Mouse (Mus musculus): ENCODE measurements at regions not wholly inside any gene's neighbourhood (a gene's known extent, or its start where the extent isn't known, plus 50 kb on each side); places are given as distances from the start of the nearest gene placed in this dataset.

- TF ChIP-seq CTCF (IDR thresholded peaks at IDR 0.05; ENCODE audit: low read depth, low read length) (no peak), POLR2A (IDR thresholded peaks at IDR 0.05; ENCODE audit: insufficient read depth, low read length) (no peak)
- Histone ChIP-seq H3K4me3 (ENCODE audit: low read depth, low read length) (no peak overlapping the region), H3K4me1 (ENCODE audit: control insufficient read depth, insufficient read depth, low read length) (no peaks in the 10 kb centered on the region), H3K27ac (ENCODE audit: insufficient read depth, low read length) (no peak overlapping the region), H3K36me3 (ENCODE audit: control insufficient read depth, insufficient read depth, low read length, poor library complexity, severe bottlenecking) (no peaks in the 10 kb centered on the region), H3K9me3 (replicated peaks; ENCODE audit: control insufficient read depth, insufficient read depth, low read length, poor library complexity, severe bottlenecking) (no peaks in the 10 kb centered on the region), H3K9ac (ENCODE audit: low read depth, poor library complexity, severe bottlenecking) (no peak overlapping the region), H3K27me3 (ENCODE audit: control insufficient read depth, insufficient read depth, low read length, poor library complexity, severe bottlenecking) (no peaks in the 10 kb centered on the region; the same call in 1 of the 2 replicates)
Measured at GRCm38 (mm10) chr12:25784401-25784800, 630.7 kb downstream of the Rnf144a start.

GRCm38 (mm10) chr12:25782972-25783717 is 631.9 kb downstream of the Rnf144a start:
- H3K36me3 ChIP-seq (ENCODE audit: control insufficient read depth, insufficient read depth, low read length, poor library complexity, severe bottlenecking) = no peaks in the 10 kb centered on the region
- H3K9me3 ChIP-seq (replicated peaks; ENCODE audit: control insufficient read depth, insufficient read depth, low read length, poor library complexity, severe bottlenecking) = peaks cover 7% of the 10 kb centered on the region; the same call in 1 of the 2 replicates
- H3K4me3 ChIP-seq (ENCODE audit: low read depth, low read length) = no peak overlapping the region
- no peak overlapping the region for H3K9ac ChIP-seq (ENCODE audit: low read depth, poor library complexity, severe bottlenecking)
- no peaks in the 10 kb centered on the region for H3K4me1 ChIP-seq (ENCODE audit: control insufficient read depth, insufficient read depth, low read length)
- no peak overlapping the region for H3K27ac ChIP-seq (ENCODE audit: insufficient read depth, low read length)
- TF ChIP-seq EP300 (IDR thresholded peaks at IDR 0.05; ENCODE audit: insufficient read depth, low read depth, low read length) (no peak), POLR2A (IDR thresholded peaks at IDR 0.05; ENCODE audit: insufficient read depth, low read length) (no peak), CTCF (IDR thresholded peaks at IDR 0.05; ENCODE audit: low read depth, low read length) (no peak)
- H3K27me3 ChIP-seq (ENCODE audit: control insufficient read depth, insufficient read depth, low read length, poor library complexity, severe bottlenecking) = no peaks in the 10 kb centered on the region; the same call in 1 of the 2 replicates

GRCm38 (mm10) chr12:25771856-25772255 is 643.2 kb downstream of the Rnf144a start:
- no peaks in the 10 kb centered on the region for H3K9me3 ChIP-seq (replicated peaks; ENCODE audit: control insufficient read depth, insufficient read depth, low read length, poor library complexity, severe bottlenecking)
- no peaks in the 10 kb centered on the region for H3K36me3 ChIP-seq (ENCODE audit: control insufficient read depth, insufficient read depth, low read length, poor library complexity, severe bottlenecking)
- TF ChIP-seq CTCF (IDR thresholded peaks at IDR 0.05; ENCODE audit: low read depth, low read length) (no peak), POLR2A (IDR thresholded peaks at IDR 0.05; ENCODE audit: insufficient read depth, low read length) (no peak), EP300 (IDR thresholded peaks at IDR 0.05; ENCODE audit: insufficient read depth, low read depth, low read length) (no peak)
- no peak overlapping the region for H3K27ac ChIP-seq (ENCODE audit: insufficient read depth, low read length)
- no peak overlapping the region for H3K4me3 ChIP-seq (ENCODE audit: low read depth, low read length)
- H3K4me1 ChIP-seq (ENCODE audit: control insufficient read depth, insufficient read depth, low read length) = no peaks in the 10 kb centered on the region
- H3K9ac ChIP-seq (ENCODE audit: low read depth, poor library complexity, severe bottlenecking) = no peak overlapping the region
- no peaks in the 10 kb centered on the region for H3K27me3 ChIP-seq (ENCODE audit: control insufficient read depth, insufficient read depth, low read length, poor library complexity, severe bottlenecking)

- no peak overlapping the region for H3K4me3 ChIP-seq (ENCODE audit: low read depth, low read length)
- no peaks in the 10 kb centered on the region for H3K27me3 ChIP-seq (ENCODE audit: control insufficient read depth, insufficient read depth, low read length, poor library complexity, severe bottlenecking)
- no peak overlapping the region for H3K9ac ChIP-seq (ENCODE audit: low read depth, poor library complexity, severe bottlenecking)
- no peaks in the 10 kb centered on the region for H3K4me1 ChIP-seq (ENCODE audit: control insufficient read depth, insufficient read depth, low read length)
- H3K36me3 ChIP-seq (ENCODE audit: control insufficient read depth, insufficient read depth, low read length, poor library complexity, severe bottlenecking) = no peaks in the 10 kb centered on the region
- no peak for TF ChIP-seq EP300 (IDR thresholded peaks at IDR 0.05; ENCODE audit: insufficient read depth, low read depth, low read length)
- no peak for TF ChIP-seq POLR2A (IDR thresholded peaks at IDR 0.05; ENCODE audit: insufficient read depth, low read length)
- TF ChIP-seq CTCF (IDR thresholded peaks at IDR 0.05; ENCODE audit: low read depth, low read length) = no peak
- no peak overlapping the region for H3K27ac ChIP-seq (ENCODE audit: insufficient read depth, low read length)
- no peaks in the 10 kb centered on the region for H3K9me3 ChIP-seq (replicated peaks; ENCODE audit: control insufficient read depth, insufficient read depth, low read length, poor library complexity, severe bottlenecking)
Measured at GRCm38 (mm10) chr12:25768644-25769043, 646.4 kb downstream of the Rnf144a start.

- no peak overlapping the region for H3K27ac ChIP-seq (ENCODE audit: insufficient read depth, low read length)
- H3K4me1 ChIP-seq (ENCODE audit: control insufficient read depth, insufficient read depth, low read length) = no peaks in the 10 kb centered on the region
- no peak for TF ChIP-seq CTCF (IDR thresholded peaks at IDR 0.05; ENCODE audit: low read depth, low read length)
- TF ChIP-seq EP300 (IDR thresholded peaks at IDR 0.05; ENCODE audit: insufficient read depth, low read depth, low read length) = no peak
- no peak for TF ChIP-seq POLR2A (IDR thresholded peaks at IDR 0.05; ENCODE audit: insufficient read depth, low read length)
- H3K9me3 ChIP-seq (replicated peaks; ENCODE audit: control insufficient read depth, insufficient read depth, low read length, poor library complexity, severe bottlenecking) = no peaks in the 10 kb centered on the region
- H3K36me3 ChIP-seq (ENCODE audit: control insufficient read depth, insufficient read depth, low read length, poor library complexity, severe bottlenecking) = no peaks in the 10 kb centered on the region
- H3K27me3 ChIP-seq (ENCODE audit: control insufficient read depth, insufficient read depth, low read length, poor library complexity, severe bottlenecking) = no peaks in the 10 kb centered on the region
- H3K9ac ChIP-seq (ENCODE audit: low read depth, poor library complexity, severe bottlenecking) = no peak overlapping the region
- no peak overlapping the region for H3K4me3 ChIP-seq (ENCODE audit: low read depth, low read length)
Measured at GRCm38 (mm10) chr12:25763061-25763460, 652.0 kb downstream of the Rnf144a start.

- H3K9ac ChIP-seq (ENCODE audit: low read depth, poor library complexity, severe bottlenecking) = no peak overlapping the region
- no peaks in the 10 kb centered on the region for H3K9me3 ChIP-seq (replicated peaks; ENCODE audit: control insufficient read depth, insufficient read depth, low read length, poor library complexity, severe bottlenecking)
Measured at GRCm38 (mm10) chr12:25757014-25757413, 658.0 kb downstream of the Rnf144a start.

More at GRCm38 (mm10) chr12:25757014-25757413, 658.0 kb downstream of the Rnf144a start:
- Histone ChIP-seq H3K27me3 (ENCODE audit: control insufficient read depth, insufficient read depth, low read length, poor library complexity, severe bottlenecking) (no peaks in the 10 kb centered on the region), H3K36me3 (ENCODE audit: control insufficient read depth, insufficient read depth, low read length, poor library complexity, severe bottlenecking) (no peaks in the 10 kb centered on the region), H3K4me3 (ENCODE audit: low read depth, low read length) (no peak overlapping the region), H3K4me1 (ENCODE audit: control insufficient read depth, insufficient read depth, low read length) (no peaks in the 10 kb centered on the region), H3K27ac (ENCODE audit: insufficient read depth, low read length) (no peak overlapping the region)
- no peak for TF ChIP-seq EP300 (IDR thresholded peaks at IDR 0.05; ENCODE audit: insufficient read depth, low read depth, low read length)
- no peak for TF ChIP-seq POLR2A (IDR thresholded peaks at IDR 0.05; ENCODE audit: insufficient read depth, low read length)
- TF ChIP-seq CTCF (IDR thresholded peaks at IDR 0.05; ENCODE audit: low read depth, low read length) = no peak
